Comparison of ENCODE assay signal across 13 mouse cellular contexts in genomic region chr5:30589546-30589945, GRCm38 (mm10). TPM values are rescaled to one million over a fixed set of nuclear protein-coding genes. Genes with fewer than 3 reads are reported as not detected.
A peak's percentile ranks its signal among the peaks of the same experiment; 100 is the strongest.
DNase-seq lines count a peak whose midpoint lies in the region; ATAC-seq lines count a peak whose summit lies in the region.
"Had no signal": no experiment of that assay in that cellular context is flagged by ENCODE, and none has a peak within 500 bp of the region (broad histone marks: within the 10 kb centered on the region; RNA-seq: fewer than 3 reads in every experiment).

No protein-coding gene starts in this region.

- no peak for ATAC-seq in midbrain, embryonic 13.5 days
- ATAC-seq in hindbrain, embryonic 16.5 days: no peak
- ATAC-seq in erythroblast, adult 5-6 weeks (replicated peaks; ENCODE audit: low FRiP score, poor library complexity, severe bottlenecking): no peak
- no peak for ATAC-seq in megakaryocyte, adult 5-6 weeks (ENCODE audit: poor library complexity, severe bottlenecking)

- H3K36me3 ChIP-seq in midbrain, embryonic 13.5 days: no peaks in the 10 kb centered on the region
- no peaks in the 10 kb centered on the region for H3K36me3 ChIP-seq in midbrain, embryonic 10.5 days
- no peaks in the 10 kb centered on the region for H3K36me3 ChIP-seq in hindbrain, embryonic 16.5 days (ENCODE audit: control insufficient read depth, insufficient read depth, low read length)

- peak overlapping the region; percentile 97 for H3K4me2 ChIP-seq in midbrain, embryonic 13.5 days (replicated peaks)
- peak overlapping the region; percentile 88 for H3K4me2 ChIP-seq in hindbrain, embryonic 16.5 days (ENCODE audit: low read length)

- no peaks in the 10 kb centered on the region for H3K9me3 ChIP-seq in midbrain, embryonic 13.5 days
- H3K9me3 ChIP-seq in midbrain, embryonic 10.5 days (replicated peaks): no peaks in the 10 kb centered on the region
- no peaks in the 10 kb centered on the region for H3K9me3 ChIP-seq in hindbrain, embryonic 16.5 days (ENCODE audit: control insufficient read depth, low read length)

- 73% methylated on average over 3 of the region's 3 CpGs for WGBS in midbrain, embryonic 13.5 days
- WGBS in midbrain, embryonic 10.5 days: 79% methylated on average over 3 of the region's 3 CpGs
- WGBS in hindbrain, embryonic 16.5 days: 78% methylated on average over 3 of the region's 3 CpGs

- no peak overlapping the region for H3K27ac ChIP-seq in midbrain, embryonic 13.5 days
- H3K27ac ChIP-seq in midbrain, embryonic 10.5 days (replicated peaks): no peak overlapping the region
- H3K27ac ChIP-seq in hindbrain, embryonic 16.5 days (ENCODE audit: low read depth, low read length): no peak overlapping the region
- H3K27ac ChIP-seq: macrophage had no signal

- H3K27me3 ChIP-seq in midbrain, embryonic 13.5 days: peaks cover 52% of the 10 kb centered on the region
- H3K27me3 ChIP-seq in midbrain, embryonic 10.5 days (ENCODE audit: low read depth, poor library complexity, severe bottlenecking): peaks cover 65% of the 10 kb centered on the region
- H3K27me3 ChIP-seq in hindbrain, embryonic 16.5 days (replicated peaks; ENCODE audit: control insufficient read depth, insufficient read depth, low read length): no peaks in the 10 kb centered on the region

- 0 out of 2 replicates have a peak overlapping the region, but pooled peaks have one; percentile 56 for H3K4me3 ChIP-seq in midbrain, embryonic 13.5 days (replicated peaks)
- no peak overlapping the region for H3K4me3 ChIP-seq in midbrain, embryonic 10.5 days
- H3K4me3 ChIP-seq in hindbrain, embryonic 16.5 days (ENCODE audit: low read length): peak overlapping the region; percentile 73

- DNase-seq in heart, adult 18-20 months: peak; percentile 35 to 66
- no peak for DNase-seq in heart, adult 11 months
- DNase-seq in midbrain, embryonic 10.5 days (ENCODE audit: low spot score): no peak
- DNase-seq in spleen, postnatal 36 days (ENCODE audit: low spot score in 2 of 2): no peak

- H3K4me1 ChIP-seq in midbrain, embryonic 13.5 days (replicated peaks): peaks cover 34% of the 10 kb centered on the region
- peaks cover 31% of the 10 kb centered on the region for H3K4me1 ChIP-seq in midbrain, embryonic 10.5 days
- peaks cover 40% of the 10 kb centered on the region for H3K4me1 ChIP-seq in hindbrain, embryonic 16.5 days (ENCODE audit: control insufficient read depth, insufficient read depth, low read depth, low read length)

- H3K9ac ChIP-seq in midbrain, embryonic 13.5 days (replicated peaks): no peak overlapping the region
- H3K9ac ChIP-seq in hindbrain, embryonic 16.5 days (ENCODE audit: low read depth, low read length): no peak overlapping the region

RNA-seq across cellular contexts. Expression of gene Kcnk3, which starts 1.6 kb away (rescaled TPM):
- 100 to 1,000 TPM; 237 to 244 TPM for total RNA-seq in heart, adult 18-20 months (2021)
- 1.9 and 2.0 TPM in 2 replicates for polyA plus RNA-seq in midbrain, embryonic 13.5 days (2015; fragmentation: Nextera tagmentation; extraction: Ambion mirVana)
- 0.12 and 0.27 TPM in 2 replicates for polyA plus RNA-seq in midbrain, embryonic 10.5 days (2016; fragmentation: Nextera tagmentation; extraction: Ambion mirVana)
- 8.0 and 10.6 TPM in 2 replicates for polyA plus RNA-seq in hindbrain, embryonic 16.5 days (2015; fragmentation: Nextera tagmentation; extraction: Ambion mirVana)
- not detected in 2 replicates for total RNA-seq in erythroblast, adult 5-6 weeks (2015; ENCODE audit: low replicate concordance)
- total RNA-seq in erythroblast, adult 5-6 weeks (2017; ENCODE audit: low replicate concordance): not detected in 2 replicates
- total RNA-seq in megakaryocyte, adult 5-6 weeks (2015): not detected in 2 replicates
- not detected in 2 replicates for total RNA-seq in megakaryocyte, adult 5-6 weeks (2017)
- total RNA-seq: CH12.LX had no signal
- polyA plus RNA-seq: macrophage had no signal

RNA-seq across cellular contexts. Expression of gene Cib4, which starts 43.9 kb away (rescaled TPM):
- total RNA-seq in heart, adult 18-20 months (2021): not detected
- polyA plus RNA-seq in midbrain, embryonic 13.5 days (2015; fragmentation: Nextera tagmentation; extraction: Ambion mirVana): not detected in 2 replicates
- not detected in 2 replicates for polyA plus RNA-seq in midbrain, embryonic 10.5 days (2016; fragmentation: Nextera tagmentation; extraction: Ambion mirVana)
- polyA plus RNA-seq in hindbrain, embryonic 16.5 days (2015; fragmentation: Nextera tagmentation; extraction: Ambion mirVana): not detected in 2 replicates
- not detected in 2 replicates for total RNA-seq in erythroblast, adult 5-6 weeks (2015; ENCODE audit: low replicate concordance)
- total RNA-seq in erythroblast, adult 5-6 weeks (2017; ENCODE audit: low replicate concordance): not detected in 2 replicates
- total RNA-seq in megakaryocyte, adult 5-6 weeks (2015): not detected in 2 replicates
- not detected in 2 replicates for total RNA-seq in megakaryocyte, adult 5-6 weeks (2017)
- total RNA-seq: CH12.LX; layer of hippocampus, adult 8-10 months had no signal
- polyA plus RNA-seq: embryonic facial prominence, embryonic 14.5 days; macrophage; thymus, postnatal 0 days had no signal

RNA-seq across cellular contexts. Expression of gene Slc35f6, which starts 58.2 kb away (rescaled TPM):
- total RNA-seq in heart, adult 18-20 months (2021): 10 to 100 TPM; 44.7 to 51.8 TPM
- 29.5 and 32.0 TPM in 2 replicates for polyA plus RNA-seq in midbrain, embryonic 13.5 days (2015; fragmentation: Nextera tagmentation; extraction: Ambion mirVana)
- polyA plus RNA-seq in midbrain, embryonic 10.5 days (2016; fragmentation: Nextera tagmentation; extraction: Ambion mirVana): 26.7 and 30.3 TPM in 2 replicates
- 33.6 and 35.4 TPM in 2 replicates for polyA plus RNA-seq in hindbrain, embryonic 16.5 days (2015; fragmentation: Nextera tagmentation; extraction: Ambion mirVana)
- 4.4 and 16.7 TPM in 2 replicates for total RNA-seq in erythroblast, adult 5-6 weeks (2015; ENCODE audit: low replicate concordance)
- total RNA-seq in erythroblast, adult 5-6 weeks (2017; ENCODE audit: low replicate concordance): 3.3 and 5.7 TPM in 2 replicates
- total RNA-seq in megakaryocyte, adult 5-6 weeks (2015): 21.5 and 28.8 TPM in 2 replicates
- total RNA-seq in megakaryocyte, adult 5-6 weeks (2017): 23.9 and 26.0 TPM in 2 replicates

Comparison
In these comparisons a context has a peak if more than half of its experiments do, and no peak if none do; other contexts are left out.
1. DNase-seq: peak in heart, adult 18-20 months (2 of 2); none in heart, adult 11 months (single experiment), midbrain, embryonic 10.5 days (single experiment) and spleen, postnatal 36 days (0 of 2).
2. RNA of gene Kcnk3, which starts 1.6 kb away (total RNA-seq): 237 to 244 TPM in heart, adult 18-20 months; not detected in erythroblast, adult 5-6 weeks and not detected in megakaryocyte, adult 5-6 weeks; every median in the first group is over 100 times any median in the second.